Mouse (Mus musculus) stomach, postnatal 0 days (tissue): ENCODE results near the gene Pygl. TPM values are rescaled to one million over a fixed set of nuclear protein-coding genes. Genes with fewer than 3 reads are reported as not detected.
"Not testable (repeated sequence)": the region's sequence is repeated elsewhere in the genome, so short reads cannot be mapped to it uniquely, and the experiment has no call there.

Experiments
- ATAC-seq: fragments of 200-750 bp; cut with Nextera tagmentation; 2 replicates; pipeline ENCODE4 v1.8.0; 2017; ENCODE audit not compliant: low FRiP score, low TSS enrichment
- DNase-seq: peaks from one replicate; pipeline ENCODE4 v3.0.0-alpha.2; 2016; ENCODE audit warnings: low spot score
- H3K27ac ChIP-seq: fragments of 300-500 bp; sonication (generic); replicated peaks from 2 replicates; pipeline ENCODE4 v1.5.1; 2014; ENCODE audit warnings: mild to moderate bottlenecking, control low read depth
- H3K27me3 ChIP-seq: fragments of 300-500 bp; sonication (generic); 2 replicates; pipeline ENCODE4 v1.6.1; 2014; ENCODE audit warnings: low read length; ENCODE audit not compliant: control insufficient read depth, insufficient read depth
- H3K36me3 ChIP-seq: fragments of 300-500 bp; sonication (generic); 2 replicates; pipeline ENCODE4 v1.6.1; 2014; ENCODE audit warnings: low read length, mixed read lengths; ENCODE audit not compliant: control insufficient read depth, insufficient read depth
- H3K4me1 ChIP-seq: fragments of 300-500 bp; sonication (generic); replicated peaks from 2 replicates; pipeline ENCODE4 v1.6.1; 2014; ENCODE audit warnings: antibody characterized with exemption; ENCODE audit not compliant: control insufficient read depth, insufficient read depth
- H3K4me2 ChIP-seq: fragments of 300-500 bp; sonication (generic); replicated peaks from 2 replicates; pipeline ENCODE4 v1.6.1; 2014; ENCODE audit warnings: low read depth, mild to moderate bottlenecking, control low read depth, moderate library complexity
- H3K4me3 ChIP-seq: fragments of 300-500 bp; sonication (generic); 2 replicates; pipeline ENCODE4 v1.5.1; 2014; ENCODE audit warnings: low read depth, low read length, control low read depth
- H3K9ac ChIP-seq: fragments of 300-500 bp; sonication (generic); 2 replicates; pipeline ENCODE4 v1.6.1; 2014; ENCODE audit warnings: mild to moderate bottlenecking, low read length, control low read depth, mixed read lengths
- H3K9me3 ChIP-seq: fragments of 300-500 bp; sonication (generic); 2 replicates; pipeline ENCODE4 v1.6.1; 2016; ENCODE audit warnings: low read length; ENCODE audit not compliant: control insufficient read depth
- CTCF ChIP-seq: IDR thresholded peaks from 2 replicates; pipeline ENCODE4 v1.5.1; 2016; ENCODE audit warnings: antibody characterized with exemption, low read depth, mild to moderate bottlenecking, moderate library complexity
- EP300 ChIP-seq: optimal IDR thresholded peaks from 2 replicates; pipeline ENCODE3; 2016; ENCODE audit warnings: antibody characterized with exemption
- WGBS: fragments of 180-500 bp; shearing (Covaris S2); extraction: QIAGEN DNeasy Blood & Tissue Kit; methylation state at CpG from one replicate; pipeline ENCODE4 v1.1.7; 2014; 5-methylcytosine and 5-hydroxymethylcytosine counted together
- polyA plus RNA-seq: library from polyadenylated mRNA; unstranded; fragments of >200 nt; fragmentation: Nextera tagmentation; extraction: Ambion mirVana; gene quantifications from 2 replicates; pipeline ENCODE4 v1.2.1, GENCODE M21; 2015

Gene Pygl
- polyA plus RNA-seq, 1 experiment from 2014 or later: 18.3 TPM

GRCm38 (mm10) chr12:70184173-70184783 lies 47.0 kb downstream of the Pygl start:
- no peaks in the 10 kb centered on the region for H3K4me1 ChIP-seq
- H3K36me3 ChIP-seq: no peaks in the 10 kb centered on the region
- no peak overlapping the region for H3K4me3 ChIP-seq
- ATAC-seq: no peak
- no peaks in the 10 kb centered on the region for H3K27me3 ChIP-seq
- no peak overlapping the region for H3K9ac ChIP-seq
- no peak overlapping the region for H3K27ac ChIP-seq
- DNase-seq: no peak
- TF ChIP-seq CTCF: no peak
- no peaks in the 10 kb centered on the region for H3K9me3 ChIP-seq
- H3K4me2 ChIP-seq: no peak overlapping the region
- 87% methylated on average over 22 of the region's 22 CpGs for WGBS

DNA sequence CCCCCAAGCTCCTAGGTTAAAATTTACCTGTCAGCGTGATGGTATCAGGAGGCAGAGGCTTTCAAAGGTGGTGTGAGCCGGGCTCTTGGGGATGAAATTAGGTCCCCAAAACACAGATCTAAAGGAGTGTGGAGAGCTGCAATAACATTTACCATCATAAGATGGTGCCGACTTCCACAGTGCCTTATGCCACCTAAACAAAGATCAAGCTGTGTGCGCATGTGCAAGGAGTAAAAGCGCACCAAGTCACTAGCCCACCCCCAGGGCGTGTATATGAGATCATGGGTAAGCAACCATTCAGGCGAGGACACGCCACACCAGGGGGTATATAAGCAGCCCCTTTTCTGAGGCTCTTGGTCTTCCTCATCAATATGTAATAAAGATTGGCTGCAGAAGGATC lies 47.8 kb downstream of the Pygl start:
- ATAC-seq, H3K9ac ChIP-seq, H3K4me2 ChIP-seq, H3K36me3 ChIP-seq, H3K9me3 ChIP-seq, DNase-seq, H3K4me3 ChIP-seq, H3K4me1 ChIP-seq, H3K27me3 ChIP-seq, H3K27ac ChIP-seq: not testable (repeated sequence)
- 92% methylated on average over 8 of the region's 8 CpGs for WGBS

- ATAC-seq: no peak
- H3K27me3 ChIP-seq: no peaks in the 10 kb centered on the region
- no peak overlapping the region for H3K9ac ChIP-seq
- no peaks in the 10 kb centered on the region for H3K36me3 ChIP-seq
- no peak overlapping the region for H3K27ac ChIP-seq
- 79% methylated on average over 1 of the region's 1 CpGs for WGBS
- TF ChIP-seq CTCF (peak; percentile 46), EP300 (no peak)
- no peak for DNase-seq
- no peaks in the 10 kb centered on the region for H3K4me1 ChIP-seq
- H3K9me3 ChIP-seq: no peaks in the 10 kb centered on the region
- no peak overlapping the region for H3K4me2 ChIP-seq
- no peak overlapping the region for H3K4me3 ChIP-seq
Observed at GRCm38 (mm10) chr12:70169969-70170368, 61.3 kb downstream of the Pygl start.

DNA sequence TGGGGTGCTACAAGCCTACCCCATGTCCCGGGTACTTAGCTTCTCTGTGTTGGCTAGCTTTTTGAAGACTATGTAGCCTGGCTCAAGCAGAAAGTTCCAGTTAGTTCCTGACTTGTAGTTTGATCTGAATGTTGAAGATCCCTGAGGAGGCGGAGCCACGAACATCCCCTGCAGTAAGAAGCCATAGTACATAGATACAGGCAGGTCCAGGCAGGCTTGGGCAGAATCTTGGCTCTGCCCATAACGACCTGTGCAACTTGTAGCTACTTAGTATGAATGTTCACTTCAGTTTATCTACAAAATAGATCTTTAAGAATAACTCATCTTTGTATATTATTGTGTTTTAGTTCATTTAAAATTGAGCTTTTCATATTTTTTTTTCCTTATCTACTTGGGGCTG lies 63.3 kb downstream of the Pygl start:
- Histone ChIP-seq H3K4me1 (no peaks in the 10 kb centered on the region; the same call in 1 of the 2 replicates), H3K36me3 (no peaks in the 10 kb centered on the region), H3K27ac (no peak overlapping the region), H3K27me3 (no peaks in the 10 kb centered on the region), H3K9ac (no peak overlapping the region), H3K4me2 (no peak overlapping the region), H3K9me3 (no peaks in the 10 kb centered on the region), H3K4me3 (no peak overlapping the region)
- 83% methylated on average over 4 of the region's 4 CpGs for WGBS
- TF ChIP-seq CTCF: no peak
- ATAC-seq (no peak), DNase-seq (no peak)

DNA sequence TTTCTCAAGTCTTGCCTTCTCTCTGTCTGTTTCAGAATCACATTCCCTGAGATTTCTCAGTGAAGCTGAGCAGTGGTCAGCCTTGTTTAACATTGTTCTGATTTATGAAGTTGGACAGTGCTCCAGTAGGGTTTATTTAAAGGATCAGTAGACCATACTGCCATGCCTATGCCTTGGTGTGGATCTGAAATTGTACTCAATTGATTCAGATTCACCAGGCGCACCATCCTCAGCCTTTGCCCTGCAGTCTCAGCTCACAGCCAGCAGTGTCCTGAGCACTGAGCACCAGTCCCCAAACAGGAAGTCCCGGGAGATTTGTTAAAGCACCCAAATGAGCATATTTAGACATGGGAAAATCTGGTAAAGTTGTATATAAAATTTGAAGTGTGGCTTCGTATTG lies 66.5 kb downstream of the Pygl start:
- Histone ChIP-seq H3K27me3 (no peaks in the 10 kb centered on the region), H3K4me2 (no peak overlapping the region), H3K9ac (no peak overlapping the region), H3K36me3 (no peaks in the 10 kb centered on the region), H3K4me1 (no peaks in the 10 kb centered on the region; the same call in 1 of the 2 replicates), H3K4me3 (no peak overlapping the region), H3K9me3 (no peaks in the 10 kb centered on the region), H3K27ac (no peak overlapping the region)
- no peak for TF ChIP-seq CTCF
- TF ChIP-seq EP300: no peak
- 58% methylated on average over 3 of the region's 3 CpGs for WGBS
- DNase-seq: no peak
- ATAC-seq: no peak

DNA sequence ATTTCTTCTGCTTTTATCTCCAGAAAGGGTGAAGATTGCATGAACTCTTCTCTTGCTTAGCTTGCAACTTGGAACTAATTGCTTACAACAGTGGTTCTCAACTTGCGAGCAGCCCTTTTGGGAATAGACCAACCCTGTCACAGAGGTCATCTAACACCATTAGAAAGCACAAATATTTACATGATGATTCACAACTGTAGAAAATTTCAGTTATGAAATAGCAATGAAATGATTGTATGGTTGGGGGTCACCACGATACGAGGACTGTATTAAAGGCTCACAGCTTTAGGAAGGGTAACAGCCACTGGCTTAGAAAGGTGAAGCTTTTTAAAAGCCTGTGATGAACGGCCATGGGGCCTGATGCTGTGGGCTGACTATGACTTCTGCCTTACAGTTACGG lies 70.2 kb downstream of the Pygl start:
- H3K4me3 ChIP-seq: no peak overlapping the region

More for the DNA sequence above, 70.2 kb downstream of the Pygl start:
- DNase-seq (no peak), ATAC-seq (no peak)
- H3K4me1 ChIP-seq: no peaks in the 10 kb centered on the region; the same call in 1 of the 2 replicates
- H3K36me3 ChIP-seq: no peaks in the 10 kb centered on the region
- WGBS: 36% methylated on average over 5 of the region's 5 CpGs
- no peak overlapping the region for H3K27ac ChIP-seq
- H3K27me3 ChIP-seq: no peaks in the 10 kb centered on the region
- no peak overlapping the region for H3K9ac ChIP-seq
- TF ChIP-seq CTCF: no peak
- TF ChIP-seq EP300: no peak
- no peak overlapping the region for H3K4me2 ChIP-seq
- no peaks in the 10 kb centered on the region for H3K9me3 ChIP-seq
